Mouse (Mus musculus): ENCODE data around the gene Tmc5. TPM values are rescaled to one million over a fixed set of nuclear protein-coding genes. Genes with fewer than 3 reads are reported as not detected.

Tmc5 gene
- polyA plus RNA-seq, 1 experiment: not detected

- Histone ChIP-seq H3K27ac (ENCODE audit: insufficient read depth, low read length) (no peak overlapping the region), H3K4me3 (ENCODE audit: insufficient read depth, low read length) (no peak overlapping the region), H3K4me1 (ENCODE audit: control insufficient read depth, insufficient read depth, low read length) (no peaks in the 10 kb centered on the region)
- TF ChIP-seq CTCF (IDR thresholded peaks at IDR 0.05; ENCODE audit: borderline replicate concordance, insufficient read depth, low read length) (no peak), POLR2A (IDR thresholded peaks at IDR 0.05; ENCODE audit: low read depth, low read length) (no peak)
Observed at GRCm38 (mm10) chr7:118599954-118600631, 3.0 kb downstream of the Tmc5 start.

GRCm38 (mm10) chr7:118604842-118605241, 7.7 kb downstream of the Tmc5 start:
- Histone ChIP-seq H3K4me3 (ENCODE audit: insufficient read depth, low read length) (no peak overlapping the region), H3K27ac (ENCODE audit: insufficient read depth, low read length) (no peak overlapping the region), H3K4me1 (ENCODE audit: control insufficient read depth, insufficient read depth, low read length) (no peaks in the 10 kb centered on the region)
- TF ChIP-seq POLR2A (IDR thresholded peaks at IDR 0.05; ENCODE audit: low read depth, low read length) (no peak), CTCF (IDR thresholded peaks at IDR 0.05; ENCODE audit: borderline replicate concordance, insufficient read depth, low read length) (no peak)

GRCm38 (mm10) chr7:118609815-118610214, 12.7 kb downstream of the Tmc5 start:
- H3K4me3 ChIP-seq (ENCODE audit: insufficient read depth, low read length): no peak overlapping the region
- TF ChIP-seq CTCF (IDR thresholded peaks at IDR 0.05; ENCODE audit: borderline replicate concordance, insufficient read depth, low read length) (no peak), POLR2A (IDR thresholded peaks at IDR 0.05; ENCODE audit: low read depth, low read length) (no peak)
- no peaks in the 10 kb centered on the region for H3K4me1 ChIP-seq (ENCODE audit: control insufficient read depth, insufficient read depth, low read length)

GRCm38 (mm10) chr7:118610721-118611120, 13.6 kb downstream of the Tmc5 start:
- H3K4me1 ChIP-seq (ENCODE audit: control insufficient read depth, insufficient read depth, low read length): no peaks in the 10 kb centered on the region
- H3K27ac ChIP-seq (ENCODE audit: insufficient read depth, low read length): no peak overlapping the region
- no peak for TF ChIP-seq POLR2A (IDR thresholded peaks at IDR 0.05; ENCODE audit: low read depth, low read length)
- TF ChIP-seq CTCF (IDR thresholded peaks at IDR 0.05; ENCODE audit: borderline replicate concordance, insufficient read depth, low read length): no peak
- no peak overlapping the region for H3K4me3 ChIP-seq (ENCODE audit: insufficient read depth, low read length)

More at GRCm38 (mm10) chr7:118609815-118610214, 12.7 kb downstream of the Tmc5 start:
- no peak overlapping the region for H3K27ac ChIP-seq (ENCODE audit: insufficient read depth, low read length)

- Histone ChIP-seq H3K27ac (ENCODE audit: insufficient read depth, low read length) (no peak overlapping the region), H3K4me3 (ENCODE audit: insufficient read depth, low read length) (no peak overlapping the region), H3K4me1 (ENCODE audit: control insufficient read depth, insufficient read depth, low read length) (no peaks in the 10 kb centered on the region)
- TF ChIP-seq POLR2A (IDR thresholded peaks at IDR 0.05; ENCODE audit: low read depth, low read length) (no peak), CTCF (IDR thresholded peaks at IDR 0.05; ENCODE audit: borderline replicate concordance, insufficient read depth, low read length) (no peak)
Observed at GRCm38 (mm10) chr7:118611185-118611749, 14.2 kb downstream of the Tmc5 start.

- Histone ChIP-seq H3K4me3 (ENCODE audit: insufficient read depth, low read length) (no peak overlapping the region), H3K27ac (ENCODE audit: insufficient read depth, low read length) (no peak overlapping the region), H3K4me1 (ENCODE audit: control insufficient read depth, insufficient read depth, low read length) (no peaks in the 10 kb centered on the region)
- no peak for TF ChIP-seq POLR2A (IDR thresholded peaks at IDR 0.05; ENCODE audit: low read depth, low read length)
- no peak for TF ChIP-seq CTCF (IDR thresholded peaks at IDR 0.05; ENCODE audit: borderline replicate concordance, insufficient read depth, low read length)
Observed at GRCm38 (mm10) chr7:118611933-118612332, 14.8 kb downstream of the Tmc5 start.

GRCm38 (mm10) chr7:118614076-118614475, 17.0 kb downstream of the Tmc5 start:
- no peak overlapping the region for H3K27ac ChIP-seq (ENCODE audit: insufficient read depth, low read length)
- H3K4me3 ChIP-seq (ENCODE audit: insufficient read depth, low read length): no peak overlapping the region
- TF ChIP-seq CTCF (IDR thresholded peaks at IDR 0.05; ENCODE audit: borderline replicate concordance, insufficient read depth, low read length) (no peak), POLR2A (IDR thresholded peaks at IDR 0.05; ENCODE audit: low read depth, low read length) (no peak)
- H3K4me1 ChIP-seq (ENCODE audit: control insufficient read depth, insufficient read depth, low read length): no peaks in the 10 kb centered on the region

- no peak overlapping the region for H3K27ac ChIP-seq (ENCODE audit: insufficient read depth, low read length)
- TF ChIP-seq CTCF (IDR thresholded peaks at IDR 0.05; ENCODE audit: borderline replicate concordance, insufficient read depth, low read length): no peak
- TF ChIP-seq POLR2A (IDR thresholded peaks at IDR 0.05; ENCODE audit: low read depth, low read length): no peak
Observed at GRCm38 (mm10) chr7:118618104-118618503, 21.0 kb downstream of the Tmc5 start.

GRCm38 (mm10) chr7:118620243-118620906, 23.3 kb downstream of the Tmc5 start:
- H3K27ac ChIP-seq (ENCODE audit: insufficient read depth, low read length): no peak overlapping the region
- no peak for TF ChIP-seq CTCF (IDR thresholded peaks at IDR 0.05; ENCODE audit: borderline replicate concordance, insufficient read depth, low read length)
- TF ChIP-seq POLR2A (IDR thresholded peaks at IDR 0.05; ENCODE audit: low read depth, low read length): no peak
- no peak overlapping the region for H3K4me3 ChIP-seq (ENCODE audit: insufficient read depth, low read length)
- H3K4me1 ChIP-seq (ENCODE audit: control insufficient read depth, insufficient read depth, low read length): no peaks in the 10 kb centered on the region

More at GRCm38 (mm10) chr7:118618104-118618503, 21.0 kb downstream of the Tmc5 start:
- H3K4me1 ChIP-seq (ENCODE audit: control insufficient read depth, insufficient read depth, low read length): no peaks in the 10 kb centered on the region
- no peak overlapping the region for H3K4me3 ChIP-seq (ENCODE audit: insufficient read depth, low read length)

GRCm38 (mm10) chr7:118621094-118621493, 24.0 kb downstream of the Tmc5 start:
- Histone ChIP-seq H3K4me1 (ENCODE audit: control insufficient read depth, insufficient read depth, low read length) (no peaks in the 10 kb centered on the region), H3K27ac (ENCODE audit: insufficient read depth, low read length) (no peak overlapping the region), H3K4me3 (ENCODE audit: insufficient read depth, low read length) (no peak overlapping the region)
- TF ChIP-seq POLR2A (IDR thresholded peaks at IDR 0.05; ENCODE audit: low read depth, low read length) (no peak), CTCF (IDR thresholded peaks at IDR 0.05; ENCODE audit: borderline replicate concordance, insufficient read depth, low read length) (no peak)
